Mouse (Mus musculus) forebrain, embryonic 11.5 days (tissue): ENCODE results near the gene Ppp1r14d. TPM values are rescaled to one million over a fixed set of nuclear protein-coding genes. Genes with fewer than 3 reads are reported as not detected.

Experiments
- ATAC-seq: fragments of 200-750 bp; cut with Nextera tagmentation; replicated peaks from 2 replicates; pipeline ENCODE4 v1.8.0; 2017; ENCODE audit warnings: moderate TSS enrichment; ENCODE audit not compliant: low FRiP score
- DNase-seq: peaks from one replicate; pipeline ENCODE4 v3.0.0-alpha.2; 2017; ENCODE audit warnings: low spot score
- H3K27ac ChIP-seq: fragments of 300-500 bp; sonication (generic); 2 replicates; pipeline ENCODE4 v1.5.1; 2014; ENCODE audit warnings: low read depth, low read length
- H3K27me3 ChIP-seq: fragments of 300-500 bp; sonication (generic); 2 replicates; pipeline ENCODE4 v1.6.1; 2014; ENCODE audit warnings: mild to moderate bottlenecking, low read length, mixed read lengths; ENCODE audit not compliant: control insufficient read depth, insufficient read depth
- H3K36me3 ChIP-seq: fragments of 300-500 bp; sonication (generic); 2 replicates; pipeline ENCODE4 v1.6.1; 2014; ENCODE audit warnings: mild to moderate bottlenecking, low read length, moderate library complexity, mixed read lengths; ENCODE audit not compliant: control insufficient read depth, insufficient read depth
- H3K4me1 ChIP-seq: fragments of 300-500 bp; sonication (generic); replicated peaks from 2 replicates; pipeline ENCODE4 v1.6.1; 2014; ENCODE audit warnings: low read length, mixed read lengths; ENCODE audit not compliant: control insufficient read depth, insufficient read depth
- H3K4me2 ChIP-seq: fragments of 300-500 bp; sonication (generic); 2 replicates; pipeline ENCODE4 v1.6.1; 2014; ENCODE audit warnings: low read depth, mild to moderate bottlenecking, low read length, moderate library complexity, mixed read lengths; ENCODE audit not compliant: severe bottlenecking
- H3K4me3 ChIP-seq: fragments of 300-500 bp; sonication (generic); 2 replicates; pipeline ENCODE4 v1.5.1; 2014; ENCODE audit warnings: low read depth, low read length
- H3K9ac ChIP-seq: fragments of 300-500 bp; sonication (generic); 2 replicates; pipeline ENCODE4 v1.6.1; 2014; ENCODE audit warnings: low read length
- H3K9me3 ChIP-seq: fragments of 300-500 bp; sonication (generic); 2 replicates; pipeline ENCODE4 v1.6.1; 2016; ENCODE audit warnings: low read length, mixed read lengths; ENCODE audit not compliant: control insufficient read depth
- WGBS: fragments of 180-500 bp; shearing (Covaris S2); extraction: QIAGEN DNeasy Blood & Tissue Kit; methylation state at CpG from one replicate; pipeline ENCODE4 v1.1.7; 2014; 5-methylcytosine and 5-hydroxymethylcytosine counted together
- polyA plus RNA-seq: library from polyadenylated mRNA; unstranded; fragments of >200 nt; fragmentation: Nextera tagmentation; extraction: Ambion mirVana; gene quantifications from 2 replicates; pipeline ENCODE4 v1.2.1, GENCODE M21; 2014

Gene Ppp1r14d
- polyA plus RNA-seq, 1 experiment from 2014 or later = not detected

- Histone ChIP-seq H3K4me2 (no peak overlapping the region), H3K9me3 (no peaks in the 10 kb centered on the region), H3K27me3 (peaks cover 36% of the 10 kb centered on the region), H3K4me1 (peaks cover 10% of the 10 kb centered on the region), H3K27ac (no peak overlapping the region), H3K4me3 (no peak overlapping the region), H3K36me3 (no peaks in the 10 kb centered on the region), H3K9ac (no peak overlapping the region)
- WGBS = 94% methylated on average over 4 of the region's 4 CpGs
- DNase-seq (no peak), ATAC-seq (no peak)
These were observed 11.1 kb upstream of the Ppp1r14d start for GRCm38 (mm10) chr2:119240819-119241186.

- ATAC-seq (no peak), DNase-seq (no peak)
- no peaks in the 10 kb centered on the region for H3K9me3 ChIP-seq
- no peak overlapping the region for H3K4me2 ChIP-seq
- WGBS = 75% methylated on average over 4 of the region's 4 CpGs
- H3K4me3 ChIP-seq = no peak overlapping the region
- no peak overlapping the region for H3K27ac ChIP-seq
- no peaks in the 10 kb centered on the region for H3K36me3 ChIP-seq
- H3K27me3 ChIP-seq = peaks cover 41% of the 10 kb centered on the region
- H3K4me1 ChIP-seq = peaks cover 10% of the 10 kb centered on the region
- H3K9ac ChIP-seq = no peak overlapping the region
These were observed 10.5 kb upstream of the Ppp1r14d start for GRCm38 (mm10) chr2:119240075-119240818.

GRCm38 (mm10) chr2:119238671-119239070 lies 9.0 kb upstream of the Ppp1r14d start:
- 75% methylated on average over 2 of the region's 2 CpGs for WGBS
- Histone ChIP-seq H3K27ac (no peak overlapping the region), H3K27me3 (peaks cover 41% of the 10 kb centered on the region), H3K4me2 (no peak overlapping the region), H3K9ac (no peak overlapping the region), H3K9me3 (no peaks in the 10 kb centered on the region), H3K36me3 (no peaks in the 10 kb centered on the region), H3K4me1 (peaks cover 10% of the 10 kb centered on the region), H3K4me3 (no peak overlapping the region)
- ATAC-seq = no peak
- no peak for DNase-seq

- Histone ChIP-seq H3K36me3 (no peaks in the 10 kb centered on the region), H3K4me2 (peak overlapping the region; percentile 42), H3K4me3 (peak overlapping the region; percentile 30), H3K9ac (no peak overlapping the region), H3K27me3 (peaks cover 41% of the 10 kb centered on the region), H3K27ac (no peak overlapping the region), H3K4me1 (peaks cover 10% of the 10 kb centered on the region), H3K9me3 (no peaks in the 10 kb centered on the region)
- ATAC-seq = no peak
- peak; percentile 64 for DNase-seq
- 2% methylated on average over 31 of the region's 31 CpGs for WGBS
These were observed 8.1 kb upstream of the Ppp1r14d start for GRCm38 (mm10) chr2:119237871-119238220.

DNA sequence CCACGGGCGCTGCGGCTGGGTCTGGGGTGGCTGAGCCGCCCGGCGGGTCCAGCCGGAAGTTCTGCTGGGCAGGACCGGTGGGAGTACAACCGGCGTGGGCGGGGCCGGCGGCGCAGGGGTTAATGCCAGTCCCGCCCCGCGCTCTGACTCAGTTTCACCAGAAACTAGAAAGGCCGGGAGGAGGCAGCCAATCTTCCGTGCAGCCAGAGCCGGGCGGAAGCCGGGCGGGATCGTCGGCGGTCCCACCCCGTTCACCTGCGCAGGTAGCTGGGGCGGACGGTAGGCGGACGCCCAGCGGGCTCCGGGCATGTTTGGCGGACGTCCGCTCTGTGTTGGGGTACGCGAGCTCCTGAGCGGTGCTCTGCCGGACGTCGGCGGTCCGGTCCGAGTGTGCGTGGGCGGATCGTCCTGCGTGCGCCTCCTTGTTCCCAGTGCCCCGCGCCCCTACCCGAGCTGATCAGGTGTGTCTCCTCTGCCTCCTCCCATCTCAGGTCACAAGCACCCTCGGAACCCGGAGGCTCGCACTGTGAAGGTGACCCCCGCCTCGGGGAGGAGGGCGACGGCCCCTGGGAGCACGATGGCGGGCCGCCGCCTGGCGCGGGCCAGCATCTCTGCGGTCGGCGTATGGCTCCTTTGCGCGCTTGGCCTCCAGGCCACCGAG lies 7.6 kb upstream of the Ppp1r14d start, which contains the start of gene Spint1:
Gene Spint1 (plus strand): TSS at position 153 of the 661 bp plus-strand sequence.
- Histone ChIP-seq H3K27me3 (peaks cover 41% of the 10 kb centered on the region), H3K9me3 (no peaks in the 10 kb centered on the region), H3K27ac (no peak within 1 kb of the TSS), H3K4me2 (peak within 1 kb of the TSS; percentile 42), H3K36me3 (no peaks in the 10 kb centered on the region), H3K4me3 (peak within 1 kb of the TSS; percentile 30), H3K4me1 (peaks cover 10% of the 10 kb centered on the region), H3K9ac (peak within 1 kb of the TSS; percentile 18; the same call in 1 of the 2 replicates)
- WGBS = under 1% methylated on average over 72 of the region's 73 CpGs
- ATAC-seq (no peak), DNase-seq (peak; percentile 68)

- no peak overlapping the region for H3K27ac ChIP-seq
- WGBS = 5% methylated on average over 25 of the region's 25 CpGs
- H3K9ac ChIP-seq = peak overlapping the region; percentile 18; the same call in 1 of the 2 replicates
- H3K4me3 ChIP-seq = peak overlapping the region; percentile 30
- peaks cover 10% of the 10 kb centered on the region for H3K4me1 ChIP-seq
- DNase-seq (peak; percentile 61), ATAC-seq (no peak)
- no peaks in the 10 kb centered on the region for H3K36me3 ChIP-seq
- H3K9me3 ChIP-seq = no peaks in the 10 kb centered on the region
- peaks cover 41% of the 10 kb centered on the region for H3K27me3 ChIP-seq
- peak overlapping the region; percentile 42 for H3K4me2 ChIP-seq
These were observed 7.0 kb upstream of the Ppp1r14d start for GRCm38 (mm10) chr2:119236682-119237209.

- ATAC-seq (peak; percentile 26), DNase-seq (no peak)
- 3% methylated on average over 13 of the region's 13 CpGs for WGBS
- no peaks in the 10 kb centered on the region for H3K9me3 ChIP-seq
- peak overlapping the region; percentile 60 for H3K4me2 ChIP-seq
- H3K36me3 ChIP-seq = no peaks in the 10 kb centered on the region; the same call in 1 of the 2 replicates
- H3K9ac ChIP-seq = peak overlapping the region; percentile 67
- H3K4me1 ChIP-seq = peaks cover 4% of the 10 kb centered on the region; the same call in 1 of the 2 replicates
- H3K4me3 ChIP-seq = peak overlapping the region; percentile 64
- no peak overlapping the region for H3K27ac ChIP-seq
- no peaks in the 10 kb centered on the region for H3K27me3 ChIP-seq
These were observed 20.6 kb downstream of the Ppp1r14d start for GRCm38 (mm10) chr2:119209176-119209507.

GRCm38 (mm10) chr2:119208344-119209175 lies 21.1 kb downstream of the Ppp1r14d start, which contains the start of the genes Zfyve19 and Dnajc17:
Zfyve19 (plus strand) TSS chr2:119208617.
Dnajc17 (minus strand) TSS chr2:119208795.
- peak within 1 kb of the TSS; percentile 67 for H3K9ac ChIP-seq
- peaks cover 4% of the 10 kb centered on the region; the same call in 1 of the 2 replicates for H3K4me1 ChIP-seq
- ATAC-seq (peak; percentile 96), DNase-seq (peak; percentile 97)
- no peaks in the 10 kb centered on the region for H3K27me3 ChIP-seq
- WGBS = under 1% methylated on average over 51 of the region's 51 CpGs
- H3K9me3 ChIP-seq = no peaks in the 10 kb centered on the region
- H3K36me3 ChIP-seq = no peaks in the 10 kb centered on the region; the same call in 1 of the 2 replicates
- peak within 1 kb of the TSS; percentile 64 for H3K4me3 ChIP-seq
- peak within 1 kb of the TSS; percentile 60 for H3K4me2 ChIP-seq
- peak within 1 kb of the TSS; percentile 44; the same call in 1 of the 2 replicates for H3K27ac ChIP-seq
